Mouse (Mus musculus): ENCODE data around the gene Pigu. TPM values are rescaled to one million over a fixed set of nuclear protein-coding genes. Genes with fewer than 3 reads are reported as not detected.

Gene Pigu
- total RNA-seq, 2 experiments from 2014 or later, result 28.5 to 33.5 TPM

DNA sequence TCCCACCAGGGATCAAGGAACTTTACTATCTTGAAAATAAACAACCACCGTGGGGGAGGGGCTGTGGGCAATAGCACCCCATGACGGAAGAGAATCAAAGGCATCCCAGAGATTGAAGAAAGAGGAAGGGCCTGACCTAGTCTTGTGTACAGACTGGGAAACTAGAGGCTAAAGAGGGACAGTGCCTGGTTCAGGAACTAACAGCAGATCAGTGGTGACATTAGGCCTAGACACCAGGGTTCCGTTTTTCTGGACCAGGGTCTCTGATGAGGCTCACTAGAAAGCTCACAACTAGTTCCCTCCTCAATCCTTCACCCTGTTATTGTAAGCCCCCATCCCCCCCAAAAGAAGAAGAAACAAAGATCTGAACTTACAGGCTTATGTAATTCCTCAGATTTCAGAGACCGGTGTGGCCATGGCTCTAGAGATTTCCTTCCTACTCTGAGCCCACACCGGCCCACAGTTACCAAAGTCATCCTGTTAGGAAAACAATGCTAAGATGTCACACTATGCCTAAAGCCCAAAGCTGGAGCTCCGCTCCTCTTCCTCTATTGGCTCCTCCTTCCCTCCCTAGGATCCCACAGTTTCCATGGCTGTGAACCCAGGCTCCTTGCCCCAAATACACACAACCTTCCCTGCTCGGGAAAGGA is 10.5 kb upstream of the Pigu start:
- no peak for DNase-seq

DNA sequence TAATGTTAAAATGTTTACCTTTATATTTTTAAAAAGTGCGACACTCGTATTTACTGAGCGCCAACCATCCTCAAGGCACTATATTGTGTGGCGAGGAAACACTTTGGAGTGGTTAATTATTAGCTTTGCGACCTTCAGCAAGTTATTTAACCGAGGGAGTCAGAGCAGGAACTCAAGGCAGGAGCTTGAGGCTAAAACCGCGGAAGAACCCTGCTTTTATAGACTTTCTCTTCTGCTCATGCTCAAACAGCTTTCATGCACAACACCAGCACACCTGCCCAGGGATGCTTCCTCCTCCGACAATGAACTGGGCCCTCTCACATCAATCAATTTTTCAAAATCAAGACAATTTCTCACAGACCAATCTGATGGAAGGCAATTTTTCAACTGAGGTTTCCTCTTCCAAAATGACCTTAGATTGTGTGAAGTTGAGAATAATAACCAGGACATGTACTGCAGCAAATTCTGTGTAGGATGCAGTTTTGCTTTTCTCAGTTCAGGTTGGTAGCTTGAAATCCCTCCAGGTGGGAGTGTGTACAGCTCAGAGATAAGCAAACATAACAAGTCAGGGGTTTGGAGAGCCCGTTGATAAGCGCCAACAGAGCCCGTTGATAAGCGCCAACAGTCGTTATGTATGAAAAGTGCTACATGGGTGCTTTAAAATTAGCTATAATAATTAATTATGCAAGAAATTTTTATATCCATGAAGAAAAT is 613 bp upstream of the Pigu start:
- no peak for DNase-seq

DNA sequence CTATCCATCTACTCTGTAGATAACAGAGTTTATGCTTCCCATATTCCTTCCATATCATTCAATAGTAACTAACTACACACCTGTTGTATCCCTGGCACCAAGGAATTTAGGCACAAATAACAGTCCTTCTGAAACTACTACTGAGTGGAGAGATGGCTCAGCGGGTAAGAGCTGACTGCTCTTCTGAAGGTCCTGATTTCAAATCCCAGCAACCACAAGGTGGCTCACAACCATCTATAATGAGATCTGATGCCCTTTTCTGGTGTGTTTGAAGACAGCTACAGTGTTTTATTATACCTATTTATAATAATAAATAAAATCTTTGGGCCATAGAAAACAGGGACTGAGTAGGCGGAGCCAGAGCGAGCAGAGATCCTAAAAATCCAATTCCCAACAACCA is 2.8 kb downstream of the Pigu start:
- no peak for DNase-seq

DNA sequence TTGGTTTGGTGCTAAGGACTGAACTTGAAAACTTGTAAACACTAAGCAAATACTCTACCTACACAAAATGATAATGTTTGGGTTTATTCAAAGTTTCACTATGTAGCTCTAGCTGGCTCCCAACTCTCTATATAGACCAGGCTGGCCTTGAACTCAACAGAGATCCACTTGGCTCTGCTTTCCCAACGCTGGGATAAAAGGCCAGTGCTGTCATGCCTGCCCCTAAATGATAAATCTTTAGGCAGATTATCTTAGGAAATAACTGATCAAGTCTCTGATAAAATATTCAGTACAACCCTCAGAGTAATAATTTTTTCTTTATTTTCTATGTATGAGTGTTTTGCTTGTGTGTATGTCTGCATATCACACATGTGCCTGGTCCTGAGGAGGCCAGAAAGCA is 10.6 kb downstream of the Pigu start:
- no peak for DNase-seq

DNA sequence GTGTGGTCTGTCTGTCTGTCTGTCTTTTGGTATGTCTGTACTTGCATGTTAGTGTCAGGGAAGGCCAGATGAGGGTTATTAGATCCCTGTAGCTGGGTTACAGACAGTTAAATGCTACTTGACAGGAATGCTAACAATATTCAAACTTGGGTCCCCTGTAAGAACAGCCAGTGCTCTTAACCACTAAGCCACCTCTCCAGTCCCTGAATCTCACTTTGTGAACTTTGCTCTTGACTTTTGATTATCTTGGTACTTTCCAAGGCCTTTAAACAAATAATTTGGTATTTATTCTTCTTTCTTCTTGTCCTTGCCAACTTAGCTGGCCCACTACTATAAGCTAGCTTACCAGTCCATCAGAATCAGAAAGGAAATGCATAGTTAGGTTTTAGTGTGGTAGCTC is 17.1 kb downstream of the Pigu start:
- DNase-seq, result no peak

DNA sequence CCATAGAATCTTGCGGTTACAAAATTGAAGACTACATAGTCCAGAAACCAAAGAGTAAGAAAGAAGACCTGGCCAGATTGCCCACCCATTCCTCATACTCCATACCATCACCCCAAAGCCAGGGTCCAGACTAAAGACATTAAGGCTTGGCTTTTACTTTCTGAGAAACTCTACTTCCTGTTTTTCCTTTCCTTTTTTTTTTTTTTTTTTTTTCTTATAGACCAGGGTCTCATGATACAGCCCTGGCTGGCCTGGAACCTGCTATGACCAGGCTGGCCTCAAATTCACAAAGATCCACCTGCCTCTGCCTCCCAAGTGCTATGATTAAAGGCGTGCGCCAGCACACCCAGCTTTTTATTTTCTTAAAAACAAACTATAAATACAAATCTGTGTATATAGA is 21.0 kb downstream of the Pigu start:
- DNase-seq, result no peak

DNA sequence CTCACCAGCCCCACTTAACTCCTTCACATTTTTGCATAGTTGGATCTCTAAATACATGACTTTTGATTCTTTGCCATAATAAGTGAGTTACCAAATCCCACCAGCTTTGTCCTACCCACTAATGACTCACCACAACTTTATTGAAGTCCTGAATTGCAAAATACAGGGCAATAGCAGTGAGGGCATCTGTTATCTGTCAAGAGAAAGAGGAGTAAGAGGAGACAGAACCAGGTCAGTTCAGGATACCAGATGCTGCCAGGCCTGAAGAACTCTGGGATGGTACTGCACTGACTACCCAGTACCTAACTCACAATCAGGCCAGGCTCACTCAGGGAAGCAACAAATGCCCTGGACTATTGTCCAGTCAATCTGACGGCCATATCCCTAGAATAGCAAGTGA is 22.0 kb downstream of the Pigu start:
- no peak for DNase-seq

DNA sequence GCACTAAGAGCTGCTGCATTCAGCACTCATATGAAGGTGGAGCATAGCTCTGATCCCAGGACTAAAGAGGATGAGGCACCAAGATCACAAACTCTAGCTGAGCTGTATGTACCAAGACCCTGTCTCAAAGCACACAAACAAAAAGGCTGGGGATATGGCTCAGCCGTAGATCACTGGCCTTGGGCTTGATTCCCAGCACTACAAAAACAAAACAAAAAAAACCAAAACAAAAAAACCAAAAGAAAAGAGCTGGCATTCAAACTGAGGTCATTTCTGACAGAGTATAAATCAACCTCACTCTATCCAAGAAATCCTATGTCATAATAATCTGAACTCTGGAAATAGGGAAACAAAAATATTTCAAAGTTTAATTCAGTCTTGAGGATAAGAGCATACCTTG is 23.8 kb downstream of the Pigu start:
- no peak for DNase-seq

DNA sequence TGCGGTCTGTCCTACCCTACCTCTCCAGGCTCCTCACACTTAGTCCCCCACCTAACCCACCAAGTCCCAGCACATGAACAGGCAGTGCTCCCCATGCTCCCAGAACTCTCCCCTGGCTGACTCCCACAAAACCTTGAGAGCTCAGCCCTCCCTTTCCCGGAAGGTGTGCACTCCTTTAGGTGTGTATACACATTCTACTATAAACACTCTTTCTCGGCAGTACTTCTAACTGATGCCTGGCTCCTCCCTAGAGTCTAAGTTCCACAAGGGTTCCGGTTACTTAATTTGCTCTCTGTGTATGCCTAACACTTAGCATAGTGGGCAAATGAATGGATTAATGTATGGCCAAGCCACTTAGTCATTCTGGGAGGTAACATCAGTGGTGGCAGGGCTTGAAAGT is 25.9 kb downstream of the Pigu start:
- DNase-seq, result no peak

DNA sequence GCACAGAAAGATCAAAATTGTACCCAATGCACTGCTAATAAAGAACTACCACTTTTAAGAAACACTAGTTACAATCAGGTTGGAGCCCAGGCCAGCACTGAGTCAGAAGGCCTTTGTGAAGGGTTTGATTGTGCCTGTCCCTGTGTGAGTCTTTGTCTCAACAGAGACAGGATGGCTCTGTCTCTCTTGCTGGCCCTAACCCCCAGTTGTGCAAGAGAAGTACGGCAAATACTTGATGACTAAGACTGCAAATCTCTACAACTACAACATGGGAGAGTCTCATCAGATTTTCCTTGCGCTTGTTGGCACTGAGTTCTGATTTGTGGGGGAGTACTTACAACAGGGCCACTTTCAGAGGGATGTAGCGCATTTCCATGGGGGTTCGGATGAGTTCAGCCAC is 26.4 kb downstream of the Pigu start:
- DNase-seq, result no peak

DNA sequence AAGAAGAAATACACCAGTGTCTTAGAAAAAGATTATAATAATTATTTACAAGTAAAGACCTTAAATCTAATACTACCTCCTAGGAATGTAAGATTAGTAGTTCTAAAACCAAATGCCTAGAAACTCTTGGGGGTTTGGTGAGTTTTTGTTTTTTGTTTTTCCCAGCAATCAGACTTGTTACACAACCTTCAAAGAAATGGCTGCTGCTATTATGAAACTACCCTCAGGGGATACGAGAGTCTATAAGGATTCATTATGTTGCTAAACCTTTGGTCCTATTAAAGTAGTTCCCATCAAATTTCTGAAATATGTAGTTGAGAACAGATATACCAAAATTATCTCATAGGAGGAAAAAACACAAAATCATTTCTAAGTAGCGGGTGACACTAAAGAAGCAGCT is 27.5 kb downstream of the Pigu start:
- DNase-seq, result no peak

DNA sequence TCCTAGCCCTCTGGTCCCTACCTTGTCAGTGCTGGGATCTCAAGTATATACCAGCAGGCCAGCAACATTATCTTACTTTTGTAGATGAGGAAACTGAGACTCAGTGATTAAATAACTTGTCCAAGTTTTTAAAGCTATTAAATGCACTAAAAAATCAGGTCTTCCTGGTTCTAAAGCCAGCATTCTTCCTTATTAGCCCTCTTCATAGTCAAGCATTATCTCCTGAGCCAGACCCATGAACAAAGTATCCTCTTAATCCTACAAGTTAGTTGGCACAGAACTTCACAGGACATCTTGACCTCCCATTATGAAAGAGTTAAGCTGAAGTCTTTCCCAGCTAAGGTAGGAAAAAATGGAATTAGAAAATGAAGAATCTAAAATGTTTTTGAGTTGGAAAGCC is 28.3 kb downstream of the Pigu start:
- DNase-seq, result no peak

DNA sequence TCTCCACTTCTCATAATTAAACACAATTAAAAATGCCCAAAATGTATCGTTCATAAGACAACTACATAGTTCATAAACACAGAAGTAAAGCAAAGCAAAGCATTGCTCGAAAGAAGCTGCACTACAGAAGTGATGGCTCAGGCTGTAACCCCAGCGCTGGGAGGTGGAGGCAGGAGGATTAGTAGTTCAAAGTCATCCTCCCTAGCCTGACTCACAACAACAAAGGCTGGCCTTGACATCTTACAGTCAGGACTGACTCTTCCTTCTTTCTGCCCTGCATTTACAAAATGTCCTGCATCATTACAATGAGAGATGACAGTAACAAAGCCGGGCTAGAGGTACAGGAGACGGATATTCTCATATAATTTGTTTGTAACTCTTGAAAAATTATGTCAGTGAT is 29.3 kb downstream of the Pigu start:
- no peak for DNase-seq

DNA sequence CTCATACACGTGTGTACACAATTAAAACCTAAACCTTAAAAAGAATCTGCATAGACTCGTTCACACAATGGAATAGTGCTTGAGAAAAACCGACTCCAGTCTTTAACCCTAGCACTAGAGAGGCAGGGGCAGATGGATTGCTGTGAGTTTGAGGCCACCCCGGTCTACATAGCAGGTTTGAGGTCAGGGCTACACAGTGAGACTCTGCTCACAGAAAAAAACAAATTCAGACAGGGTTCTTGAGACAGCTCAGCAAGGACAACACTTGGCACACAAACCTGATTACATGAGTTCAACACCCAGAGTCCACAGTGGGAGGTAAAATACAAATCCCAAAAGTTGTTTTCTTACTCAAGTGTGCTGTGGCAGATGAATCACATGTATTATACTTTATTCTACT is 31.2 kb downstream of the Pigu start:
- no peak for DNase-seq

DNA sequence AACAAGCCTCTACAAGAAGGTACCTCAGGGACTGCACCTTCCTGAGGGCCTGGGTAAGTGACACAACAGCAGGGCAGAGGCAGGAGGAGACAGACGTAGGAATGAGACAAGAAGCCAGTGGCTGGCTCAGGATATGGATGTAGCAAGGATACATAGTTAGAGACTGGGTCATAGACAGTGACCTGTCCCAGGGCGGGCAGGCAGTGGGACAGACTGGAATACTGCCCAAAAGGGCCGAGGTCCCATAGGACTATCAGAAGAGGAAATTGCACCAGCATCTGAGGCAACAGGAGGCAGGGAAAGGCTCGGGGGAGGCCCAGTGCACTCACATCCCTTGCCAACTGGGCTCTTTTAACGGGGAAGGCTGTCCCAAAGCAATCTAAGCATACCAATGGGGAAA is 36.6 kb downstream of the Pigu start:
- peak; percentile 83 for DNase-seq

DNA sequence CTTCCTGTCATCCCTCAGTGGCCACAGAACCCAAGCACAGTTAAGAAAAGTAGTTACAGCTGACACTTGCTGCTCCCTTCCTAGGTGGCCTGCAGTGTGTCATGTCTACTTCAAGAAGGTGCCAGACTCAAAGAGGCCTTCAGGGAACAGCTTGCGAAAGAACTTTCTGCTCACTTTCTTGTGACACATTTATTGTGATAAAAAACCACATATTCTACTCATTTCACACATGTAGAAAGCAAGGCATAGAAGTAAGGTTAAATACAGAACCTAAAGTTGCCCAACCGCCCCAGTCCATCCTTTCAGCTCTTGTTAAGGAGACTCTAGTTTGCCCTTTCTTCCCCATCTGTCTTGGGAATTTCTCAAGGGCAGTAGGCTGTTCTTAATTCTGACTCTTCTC is 38.6 kb downstream of the Pigu start:
- DNase-seq, result peak; percentile 26

DNA sequence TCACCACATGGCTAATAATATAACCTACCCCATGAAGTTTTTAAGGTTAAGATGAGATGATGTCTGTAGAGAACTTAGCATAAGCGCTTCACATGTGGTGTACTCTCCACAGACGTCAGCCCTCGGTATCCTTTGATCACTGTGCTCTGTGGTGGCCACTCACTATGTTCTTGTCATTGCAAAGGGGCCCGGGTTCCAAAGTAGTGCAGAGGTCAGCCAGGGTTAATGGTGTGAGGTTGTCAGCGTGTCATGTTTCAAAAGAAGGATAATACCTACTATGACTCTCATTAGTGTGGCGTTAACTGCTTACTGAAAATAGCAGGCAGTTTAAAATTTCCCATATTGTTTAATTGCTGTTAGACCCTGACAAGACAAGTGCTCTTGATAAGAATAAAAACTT is 43.6 kb downstream of the Pigu start:
- DNase-seq, result no peak

DNA sequence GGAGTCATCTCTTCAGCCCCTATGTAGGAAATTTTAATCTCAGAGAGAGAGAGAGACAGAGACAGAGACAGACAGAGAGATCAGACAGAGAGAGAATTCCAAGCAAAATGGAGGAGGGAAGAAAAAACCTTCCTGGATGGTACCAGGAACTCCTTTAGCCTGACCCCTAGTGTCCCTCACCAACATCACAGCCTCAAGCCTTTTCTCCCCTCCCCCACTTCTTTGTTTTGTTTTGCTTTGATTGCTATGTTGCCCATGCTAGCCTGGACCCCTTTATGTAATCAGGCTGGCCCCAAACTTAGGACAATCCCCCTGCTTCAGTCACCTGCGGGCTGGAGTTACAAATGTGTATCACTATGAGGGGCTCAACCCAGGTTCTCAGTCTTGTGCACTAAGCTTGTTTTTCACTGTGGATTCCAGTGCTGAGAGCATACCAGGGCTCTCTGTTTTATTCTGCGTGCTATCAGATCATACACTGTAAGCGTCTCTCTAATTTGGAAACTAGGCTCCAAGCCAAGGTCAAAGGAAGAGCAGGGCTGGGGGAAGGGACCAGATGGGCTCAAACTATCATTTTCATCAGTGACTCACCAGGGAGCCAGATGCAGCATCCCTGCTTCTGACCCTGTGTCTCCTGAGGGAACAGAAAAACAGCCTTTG is 48.2 kb downstream of the Pigu start:
- peak; percentile 78 for DNase-seq

DNA sequence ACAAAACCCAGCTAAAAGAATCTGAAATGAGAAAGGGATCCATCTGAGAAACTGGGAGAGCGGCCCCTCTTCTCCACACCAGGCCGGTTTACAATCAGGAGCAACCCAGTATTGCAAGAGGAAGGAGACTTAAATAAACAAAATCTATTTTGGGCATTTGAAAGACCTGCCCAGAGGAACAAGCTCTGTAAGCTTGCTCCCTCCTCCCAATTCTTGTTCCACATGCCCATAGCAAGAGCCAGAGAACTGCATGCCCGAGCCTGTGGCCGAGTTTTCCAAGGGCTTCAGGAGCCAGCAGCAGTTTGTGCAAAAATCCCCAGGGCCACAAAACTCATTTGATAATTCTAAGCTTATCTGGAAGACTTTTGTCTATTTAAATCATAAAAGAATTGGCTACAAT is 57.7 kb downstream of the Pigu start:
- DNase-seq, result peak; percentile 49

DNA sequence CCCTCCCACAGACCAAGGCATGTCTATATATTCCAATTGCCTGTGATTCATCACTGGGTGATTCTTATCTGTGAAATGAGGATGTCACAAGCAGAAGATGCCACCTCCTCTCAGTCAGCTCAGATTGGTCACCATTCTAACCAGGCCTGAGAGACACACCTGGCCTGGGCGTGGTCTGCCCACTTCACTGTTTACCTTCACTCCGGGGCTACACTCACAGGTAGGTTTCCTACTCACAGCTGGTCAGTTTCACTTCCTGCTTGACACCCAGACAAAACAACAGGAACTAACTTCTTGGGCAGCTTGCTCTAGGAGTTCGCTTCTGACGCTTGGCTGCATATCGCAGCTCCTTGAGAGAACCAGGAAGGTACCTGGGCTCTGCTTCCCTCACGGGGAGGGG is 61.8 kb downstream of the Pigu start:
- no peak for DNase-seq

DNA sequence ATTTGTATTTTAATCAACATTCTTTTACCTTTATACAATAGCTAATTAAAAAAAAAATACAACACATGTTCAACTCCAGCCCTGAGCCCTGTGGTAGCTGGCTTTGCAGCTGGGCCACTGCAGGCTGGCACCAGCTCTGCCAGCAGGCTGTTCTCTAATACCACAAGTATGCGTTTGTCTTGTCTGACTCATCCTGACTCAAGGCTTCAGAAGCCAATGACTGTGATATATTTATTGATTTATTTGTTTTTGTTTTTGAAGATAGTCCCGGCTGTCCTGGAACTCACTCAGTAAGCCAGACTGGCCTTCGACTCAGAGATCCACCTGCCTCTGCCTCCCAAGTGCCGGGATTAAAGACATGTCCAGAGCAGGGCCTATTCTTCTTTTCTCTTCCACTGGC is 63.3 kb downstream of the Pigu start:
- DNase-seq, result peak; percentile 57

DNA sequence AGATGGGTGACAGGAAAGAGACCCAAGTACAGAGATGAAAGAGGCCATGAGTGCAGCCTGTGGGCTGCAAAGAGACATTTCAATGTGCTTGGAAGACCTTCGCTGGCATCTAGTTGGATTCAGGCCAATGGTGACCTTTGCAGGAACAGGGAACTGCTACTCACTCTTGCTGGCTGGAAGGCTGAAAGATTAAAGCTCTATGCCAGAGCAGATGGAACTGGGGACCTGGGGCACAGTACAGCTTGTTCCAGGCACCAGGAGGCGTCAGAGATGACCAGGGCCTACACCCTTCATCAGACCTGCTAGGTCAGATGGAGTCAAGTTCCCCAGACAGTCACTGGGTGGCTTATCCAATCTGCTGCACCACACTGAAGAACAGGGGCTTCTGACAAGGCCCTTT is 63.8 kb downstream of the Pigu start:
- peak; percentile 80 for DNase-seq

DNA sequence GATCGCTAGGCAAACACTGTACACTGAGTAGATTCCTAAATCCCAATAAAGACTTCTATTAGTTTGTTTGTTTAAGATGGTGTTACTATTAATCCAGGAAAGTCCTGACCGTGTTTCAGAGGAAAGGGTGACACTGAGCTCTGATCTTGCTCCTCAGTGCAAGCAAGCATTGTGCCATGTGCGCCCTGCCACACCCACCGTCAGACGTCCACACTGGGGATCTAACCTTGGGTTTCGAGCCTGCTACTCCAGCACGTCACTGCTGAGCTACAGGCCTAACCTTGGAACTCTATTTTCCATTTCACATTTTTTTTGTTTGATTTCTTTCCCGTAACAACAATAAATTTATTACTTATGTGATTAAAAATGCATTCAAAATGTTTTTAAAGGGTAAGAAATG is 67.2 kb downstream of the Pigu start:
- no peak for DNase-seq
